Mouse (Mus musculus) R1 (cell line): ENCODE results near the gene Sds.

Source experiments
- DNase-seq: peaks from one replicate; pipeline ENCODE4 v3.0.0-alpha.2; 2018; ENCODE audit warnings: low read depth, low spot score

The Sds gene

GRCm38 (mm10) chr5:120439887-120440670, 36.2 kb upstream of the Sds start:
- no peak for DNase-seq

- DNase-seq = peak; percentile 94
Measured at GRCm38 (mm10) chr5:120440733-120441132, 35.6 kb upstream of the Sds start.

GRCm38 (mm10) chr5:120447305-120447704, 29.0 kb upstream of the Sds start:
- DNase-seq = no peak

GRCm38 (mm10) chr5:120454756-120455337, 21.5 kb upstream of the Sds start:
- DNase-seq = peak; percentile 61

GRCm38 (mm10) chr5:120456253-120456652, 20.1 kb upstream of the Sds start:
- DNase-seq = no peak

GRCm38 (mm10) chr5:120456841-120457554, 19.3 kb upstream of the Sds start:
- DNase-seq = no peak

- peak; percentile 93 for DNase-seq
Measured at GRCm38 (mm10) chr5:120457628-120458027, 18.7 kb upstream of the Sds start.

- DNase-seq = peak; percentile 92
Measured at GRCm38 (mm10) chr5:120459133-120459532, 17.2 kb upstream of the Sds start.

GRCm38 (mm10) chr5:120461902-120462301, 14.4 kb upstream of the Sds start:
- no peak for DNase-seq

- peak; percentile 82 for DNase-seq
Measured at GRCm38 (mm10) chr5:120464321-120464720, 12.0 kb upstream of the Sds start.

- peak; percentile 68 for DNase-seq
Measured at GRCm38 (mm10) chr5:120465062-120465461, 11.3 kb upstream of the Sds start.

- DNase-seq = no peak
Measured at GRCm38 (mm10) chr5:120465860-120466259, 10.5 kb upstream of the Sds start.

GRCm38 (mm10) chr5:120467026-120467425, 9.3 kb upstream of the Sds start:
- no peak for DNase-seq

GRCm38 (mm10) chr5:120468336-120468735, 8.0 kb upstream of the Sds start:
- no peak for DNase-seq

GRCm38 (mm10) chr5:120468830-120469229, 7.5 kb upstream of the Sds start:
- DNase-seq = no peak

- no peak for DNase-seq
Measured at GRCm38 (mm10) chr5:120471538-120471937, 4.8 kb upstream of the Sds start.

GRCm38 (mm10) chr5:120472770-120473169, 3.6 kb upstream of the Sds start, which contains the start of gene Sdsl:
Gene Sdsl, minus strand, starts transcription at chr5:120472810.
- no peak for DNase-seq

GRCm38 (mm10) chr5:120473361-120473760, 3.0 kb upstream of the Sds start:
- no peak for DNase-seq

- peak; percentile 39 for DNase-seq
Measured at GRCm38 (mm10) chr5:120475861-120476260, 465 bp upstream of the Sds start.

- DNase-seq = no peak
Measured at GRCm38 (mm10) chr5:120477993-120478392, 1.7 kb downstream of the Sds start.

- peak; percentile 57 for DNase-seq
Measured at GRCm38 (mm10) chr5:120479538-120479937, 3.2 kb downstream of the Sds start.

GRCm38 (mm10) chr5:120481205-120481604, 4.9 kb downstream of the Sds start:
- no peak for DNase-seq

GRCm38 (mm10) chr5:120483399-120483798, 7.1 kb downstream of the Sds start:
- DNase-seq = no peak
